Mouse (Mus musculus): ENCODE data around the gene Gm10300. TPM values are rescaled to one million over a fixed set of nuclear protein-coding genes. Genes with fewer than 3 reads are reported as not detected.

The Gm10300 gene
- polyA plus RNA-seq, 1 experiment from 2014 or later: not detected

- ATAC-seq (ENCODE audit: low FRiP score, low TSS enrichment): no peak
- Histone ChIP-seq H3K4me1 (replicated peaks; ENCODE audit: control insufficient read depth, insufficient read depth) (no peaks in the 10 kb centered on the region), H3K9ac (ENCODE audit: low read length) (no peak overlapping the region), H3K4me3 (ENCODE audit: low read depth, low read length) (no peak overlapping the region), H3K27ac (replicated peaks) (no peak overlapping the region), H3K36me3 (ENCODE audit: control insufficient read depth, insufficient read depth, low read length) (no peaks in the 10 kb centered on the region), H3K4me2 (replicated peaks; ENCODE audit: low read depth) (no peak overlapping the region), H3K27me3 (ENCODE audit: control insufficient read depth, insufficient read depth, low read length) (no peaks in the 10 kb centered on the region), H3K9me3 (ENCODE audit: control insufficient read depth, low read length) (no peaks in the 10 kb centered on the region)
- 56% methylated on average over 10 of the region's 10 CpGs for WGBS
- no peak for TF ChIP-seq EP300 (optimal IDR thresholded peaks at IDR 0.05)
- no peak for TF ChIP-seq CTCF (IDR thresholded peaks at IDR 0.05; ENCODE audit: low read depth)
- DNase-seq (ENCODE audit: low spot score): peak; percentile 35
Observed at GRCm38 (mm10) chr4:132066101-132066773, 8.3 kb upstream of the Gm10300 start.

- WGBS: 78% methylated on average over 14 of the region's 14 CpGs
- TF ChIP-seq CTCF (IDR thresholded peaks at IDR 0.05; ENCODE audit: low read depth) (no peak), EP300 (optimal IDR thresholded peaks at IDR 0.05) (no peak)
- no peaks in the 10 kb centered on the region for H3K4me1 ChIP-seq (replicated peaks; ENCODE audit: control insufficient read depth, insufficient read depth)
- no peaks in the 10 kb centered on the region for H3K36me3 ChIP-seq (ENCODE audit: control insufficient read depth, insufficient read depth, low read length)
- peak overlapping the region; percentile 40; the same call in 1 of the 2 replicates for H3K27ac ChIP-seq (replicated peaks)
- no peak for DNase-seq (ENCODE audit: low spot score)
- no peaks in the 10 kb centered on the region for H3K9me3 ChIP-seq (ENCODE audit: control insufficient read depth, low read length)
- H3K4me2 ChIP-seq (replicated peaks; ENCODE audit: low read depth): no peak overlapping the region
- H3K27me3 ChIP-seq (ENCODE audit: control insufficient read depth, insufficient read depth, low read length): no peaks in the 10 kb centered on the region
- no peak overlapping the region for H3K4me3 ChIP-seq (ENCODE audit: low read depth, low read length)
- no peak overlapping the region for H3K9ac ChIP-seq (ENCODE audit: low read length)
- ATAC-seq (ENCODE audit: low FRiP score, low TSS enrichment): no peak
Observed at GRCm38 (mm10) chr4:132067112-132067937, 7.2 kb upstream of the Gm10300 start.

- 48% methylated on average over 2 of the region's 2 CpGs for WGBS
- no peak for TF ChIP-seq CTCF (IDR thresholded peaks at IDR 0.05; ENCODE audit: low read depth)
- TF ChIP-seq EP300 (optimal IDR thresholded peaks at IDR 0.05): no peak
- Histone ChIP-seq H3K9ac (ENCODE audit: low read length) (no peak overlapping the region), H3K27ac (replicated peaks) (peak overlapping the region; percentile 40; the same call in 1 of the 2 replicates), H3K4me1 (replicated peaks; ENCODE audit: control insufficient read depth, insufficient read depth) (no peaks in the 10 kb centered on the region), H3K4me3 (ENCODE audit: low read depth, low read length) (no peak overlapping the region), H3K4me2 (replicated peaks; ENCODE audit: low read depth) (no peak overlapping the region), H3K9me3 (ENCODE audit: control insufficient read depth, low read length) (no peaks in the 10 kb centered on the region), H3K36me3 (ENCODE audit: control insufficient read depth, insufficient read depth, low read length) (no peaks in the 10 kb centered on the region), H3K27me3 (ENCODE audit: control insufficient read depth, insufficient read depth, low read length) (no peaks in the 10 kb centered on the region)
- DNase-seq (ENCODE audit: low spot score) (no peak), ATAC-seq (ENCODE audit: low FRiP score, low TSS enrichment) (no peak)
Observed at GRCm38 (mm10) chr4:132067938-132068235, 6.6 kb upstream of the Gm10300 start.

GRCm38 (mm10) chr4:132071674-132072073 lies 2.8 kb upstream of the Gm10300 start:
- Histone ChIP-seq H3K9ac (ENCODE audit: low read length) (no peak overlapping the region), H3K4me2 (replicated peaks; ENCODE audit: low read depth) (no peak overlapping the region), H3K4me1 (replicated peaks; ENCODE audit: control insufficient read depth, insufficient read depth) (no peaks in the 10 kb centered on the region), H3K36me3 (ENCODE audit: control insufficient read depth, insufficient read depth, low read length) (no peaks in the 10 kb centered on the region), H3K27ac (replicated peaks) (no peak overlapping the region), H3K4me3 (ENCODE audit: low read depth, low read length) (no peak overlapping the region), H3K9me3 (ENCODE audit: control insufficient read depth, low read length) (no peaks in the 10 kb centered on the region), H3K27me3 (ENCODE audit: control insufficient read depth, insufficient read depth, low read length) (no peaks in the 10 kb centered on the region)
- no peak for ATAC-seq (ENCODE audit: low FRiP score, low TSS enrichment)
- no peak for DNase-seq (ENCODE audit: low spot score)
- no peak for TF ChIP-seq EP300 (optimal IDR thresholded peaks at IDR 0.05)
- TF ChIP-seq CTCF (IDR thresholded peaks at IDR 0.05; ENCODE audit: low read depth): no peak
- WGBS: 90% methylated on average over 2 of the region's 2 CpGs

- no peak for ATAC-seq (ENCODE audit: low FRiP score, low TSS enrichment)
- Histone ChIP-seq H3K36me3 (ENCODE audit: control insufficient read depth, insufficient read depth, low read length) (no peaks in the 10 kb centered on the region), H3K4me1 (replicated peaks; ENCODE audit: control insufficient read depth, insufficient read depth) (no peaks in the 10 kb centered on the region), H3K4me2 (replicated peaks; ENCODE audit: low read depth) (no peak overlapping the region), H3K4me3 (ENCODE audit: low read depth, low read length) (no peak overlapping the region), H3K27me3 (ENCODE audit: control insufficient read depth, insufficient read depth, low read length) (no peaks in the 10 kb centered on the region), H3K9ac (ENCODE audit: low read length) (no peak overlapping the region), H3K27ac (replicated peaks) (no peak overlapping the region), H3K9me3 (ENCODE audit: control insufficient read depth, low read length) (no peaks in the 10 kb centered on the region)
- DNase-seq (ENCODE audit: low spot score): no peak
- TF ChIP-seq EP300 (optimal IDR thresholded peaks at IDR 0.05) (no peak), CTCF (IDR thresholded peaks at IDR 0.05; ENCODE audit: low read depth) (no peak)
- WGBS: 83% methylated on average over 3 of the region's 3 CpGs
Observed at GRCm38 (mm10) chr4:132072156-132072555, 2.3 kb upstream of the Gm10300 start.

GRCm38 (mm10) chr4:132072946-132073345 lies 1.6 kb upstream of the Gm10300 start:
- Histone ChIP-seq H3K27me3 (ENCODE audit: control insufficient read depth, insufficient read depth, low read length) (no peaks in the 10 kb centered on the region), H3K4me1 (replicated peaks; ENCODE audit: control insufficient read depth, insufficient read depth) (no peaks in the 10 kb centered on the region), H3K4me2 (replicated peaks; ENCODE audit: low read depth) (peak overlapping the region; percentile 98), H3K9ac (ENCODE audit: low read length) (peak overlapping the region; percentile 13; the same call in 1 of the 2 replicates), H3K9me3 (ENCODE audit: control insufficient read depth, low read length) (no peaks in the 10 kb centered on the region), H3K4me3 (ENCODE audit: low read depth, low read length) (peak overlapping the region; percentile 10; the same call in 1 of the 2 replicates), H3K27ac (replicated peaks) (no peak overlapping the region), H3K36me3 (ENCODE audit: control insufficient read depth, insufficient read depth, low read length) (no peaks in the 10 kb centered on the region)
- DNase-seq (ENCODE audit: low spot score) (peak; percentile 53), ATAC-seq (ENCODE audit: low FRiP score, low TSS enrichment) (no peak)
- WGBS: 76% methylated on average over 6 of the region's 6 CpGs
- TF ChIP-seq CTCF (IDR thresholded peaks at IDR 0.05; ENCODE audit: low read depth): peak; percentile 23; the same call in 1 of the 2 replicates
- no peak for TF ChIP-seq EP300 (optimal IDR thresholded peaks at IDR 0.05)

Measured in stomach, postnatal 0 days (tissue).